Mouse (Mus musculus) heart, postnatal 25 days (tissue): ENCODE data around the gene Hivep2. TPM values are rescaled to one million over a fixed set of nuclear protein-coding genes. Genes with fewer than 3 reads are reported as not detected.

Source experiments
- DNase-seq: peaks from one replicate; pipeline ENCODE4 v3.0.0; 2022; ENCODE audit warnings: low spot score
- intact Hi-C: fragments of 180-260 bp; cut with DNase I; formaldehyde crosslinking; loops from one replicate; pipeline ENCODE4 v1.15.1; 2025
- total RNA-seq, 2 experiments: library from RNA; stranded (reverse); gene quantifications; 2 replicates each; pipeline ENCODE4 v1.2.3; 2021

The Hivep2 gene
- total RNA-seq, 2 experiments from 2014 or later = 17.8 to 28.8 TPM

DNA sequence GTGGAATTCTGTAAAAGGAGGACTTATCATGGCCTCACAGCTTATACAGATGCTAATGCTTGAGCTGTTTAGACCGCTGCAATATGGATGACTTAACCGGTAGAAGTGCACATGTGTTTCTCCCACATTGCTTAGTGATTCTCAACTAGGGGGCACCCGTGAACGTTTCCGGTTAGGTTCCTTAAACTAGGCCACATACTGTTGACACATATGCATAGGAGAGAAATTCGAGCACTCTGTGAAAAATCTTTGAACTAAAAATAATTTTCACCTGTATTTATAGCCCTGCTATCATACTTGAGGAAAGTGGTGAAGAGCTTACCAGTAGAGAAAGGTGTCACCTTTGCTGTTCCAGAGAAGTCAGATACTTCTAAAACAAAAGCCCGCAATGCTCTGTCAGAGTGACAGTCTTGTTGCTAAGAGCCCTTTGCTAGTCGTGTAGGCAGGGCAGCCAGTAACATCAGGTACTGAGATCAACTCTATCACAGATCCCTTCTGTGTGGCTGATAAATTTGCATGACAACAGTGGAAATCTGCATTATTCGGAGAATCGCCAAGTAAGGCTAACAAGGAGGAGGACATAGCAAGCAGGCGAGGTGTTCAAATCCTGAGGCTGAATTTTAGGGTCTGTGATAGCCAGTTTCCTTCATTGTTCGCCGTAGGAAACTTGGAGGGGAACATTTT is 50.6 kb downstream of the Hivep2 start:
- intact Hi-C loops = loop anchor here (5.0 kb wide), 1 partner anchor 41 kb away; no protein-coding TSS in a partner anchor
- no peak for DNase-seq

DNA sequence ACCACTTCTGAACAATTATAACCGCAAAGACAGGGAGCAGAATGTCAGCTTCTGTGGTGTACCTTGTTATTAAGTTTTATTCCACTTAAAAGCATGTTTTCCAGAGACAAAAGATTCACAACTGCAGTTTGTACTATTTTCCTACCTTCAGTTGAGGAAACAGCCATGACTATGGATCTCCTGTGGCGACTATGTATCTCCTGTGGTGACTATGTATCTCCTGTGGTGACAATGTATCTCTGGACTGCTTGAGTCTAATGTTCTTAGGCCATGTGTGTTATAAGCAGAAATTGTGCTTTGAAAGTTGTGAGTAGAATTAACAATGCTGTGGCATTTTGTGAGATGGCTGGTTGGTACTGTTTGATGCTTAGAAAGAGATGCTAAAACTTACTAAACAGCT is 51.5 kb downstream of the Hivep2 start:
- intact Hi-C loops = loop anchor here (5.0 kb wide), 1 partner anchor 40 kb away; no protein-coding TSS in a partner anchor
- DNase-seq = no peak

DNA sequence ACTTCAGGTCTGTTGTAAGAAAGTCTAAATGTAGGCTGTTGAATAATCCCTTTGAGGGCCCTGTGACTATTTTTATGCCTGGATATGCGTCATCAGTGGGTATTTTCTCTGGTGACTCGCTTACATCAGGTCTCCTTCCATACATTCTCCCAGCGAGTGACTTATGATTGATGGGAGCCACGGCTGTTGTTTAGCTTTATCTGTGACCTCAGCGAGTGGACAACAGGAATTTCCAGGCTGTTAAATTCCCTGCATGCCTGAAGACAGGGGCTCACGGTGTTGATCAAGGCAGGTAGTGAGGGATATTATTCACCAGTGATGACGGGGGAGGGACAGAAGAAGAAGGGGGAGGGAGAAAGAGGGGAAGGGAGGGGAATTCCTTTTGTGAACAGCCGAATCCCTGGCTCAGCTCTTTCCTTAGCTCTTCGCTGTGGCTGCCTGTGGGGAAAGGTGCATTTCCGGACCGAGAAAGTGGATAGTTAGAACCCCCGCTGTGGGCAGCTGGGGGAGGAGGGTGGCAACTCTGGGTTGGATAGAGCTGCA is 52.0 kb downstream of the Hivep2 start:
- intact Hi-C loops = loop anchor here (2.0 to 5.0 kb wide), 2 partner anchors 39 to 51 kb away; partner anchors contain the start of gene Hivep2
- DNase-seq = no peak

DNA sequence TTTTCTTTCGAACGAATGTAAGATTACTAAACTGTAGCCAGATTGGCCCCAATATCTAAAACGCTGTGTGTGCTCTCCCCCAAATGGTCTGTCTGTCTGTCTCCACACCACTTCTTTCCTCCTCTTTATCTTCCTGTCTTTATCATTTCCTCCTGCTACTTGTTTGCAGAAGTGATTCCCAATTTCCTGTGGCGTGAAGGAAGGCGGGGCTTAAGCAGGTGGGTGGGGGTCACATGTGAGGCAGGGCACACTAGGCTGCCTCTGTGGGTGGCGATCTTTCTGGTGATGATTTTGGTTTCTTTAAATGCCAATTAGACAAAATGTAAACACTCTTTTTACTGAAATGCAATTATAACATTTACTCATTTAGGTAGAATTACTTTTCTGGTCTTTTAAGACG is 52.8 kb downstream of the Hivep2 start:
- intact Hi-C loops = loop anchor here (2.0 to 5.0 kb wide), 2 partner anchors 39 to 52 kb away; partner anchors contain the start of gene Hivep2
- no peak for DNase-seq

DNA sequence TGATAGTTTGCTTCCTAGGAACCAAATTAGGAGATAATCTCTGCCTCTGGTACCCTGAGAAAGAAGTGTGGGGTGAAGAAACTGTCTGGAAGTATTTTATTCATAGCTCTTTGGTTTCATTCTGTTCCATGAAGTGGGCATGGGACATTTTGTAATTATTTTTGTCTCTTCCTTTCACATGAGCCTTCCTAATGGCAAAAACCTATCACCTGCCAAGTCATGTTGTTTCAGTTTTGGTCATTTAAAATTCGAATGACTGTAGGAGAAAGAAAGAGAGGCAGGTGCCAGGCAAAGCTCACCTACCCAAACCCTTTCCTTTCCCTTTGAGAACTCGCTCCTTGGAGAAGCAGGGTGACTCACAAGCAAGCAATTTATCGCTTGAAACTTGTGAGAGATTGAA is 53.3 kb downstream of the Hivep2 start:
- intact Hi-C loops = loop anchor here (2.0 to 5.0 kb wide), 2 partner anchors 38 to 52 kb away; partner anchors contain the start of gene Hivep2

DNA sequence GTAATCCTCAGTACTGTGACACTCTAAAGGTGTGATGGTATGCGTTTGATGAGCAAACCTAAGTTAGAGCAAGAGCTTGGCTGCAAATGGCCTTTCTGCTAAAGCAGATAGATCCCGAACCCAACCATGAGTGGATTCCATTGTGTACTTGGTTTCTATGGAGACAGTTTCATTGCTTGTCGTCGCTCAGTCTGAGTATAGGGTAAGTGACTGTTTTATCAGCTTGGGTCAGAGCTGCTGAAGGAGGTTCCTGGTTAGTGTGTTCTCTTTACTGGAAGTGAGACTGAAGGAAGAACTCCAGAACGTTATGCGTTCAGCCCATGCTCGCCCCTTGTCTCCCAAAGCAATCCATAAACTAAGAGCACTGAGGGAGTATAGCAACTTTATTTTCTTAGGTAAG is 54.4 kb downstream of the Hivep2 start:
- DNase-seq = no peak
- intact Hi-C loops = no loop called here

More for the DNA sequence above, 53.3 kb downstream of the Hivep2 start:
- no peak for DNase-seq

DNA sequence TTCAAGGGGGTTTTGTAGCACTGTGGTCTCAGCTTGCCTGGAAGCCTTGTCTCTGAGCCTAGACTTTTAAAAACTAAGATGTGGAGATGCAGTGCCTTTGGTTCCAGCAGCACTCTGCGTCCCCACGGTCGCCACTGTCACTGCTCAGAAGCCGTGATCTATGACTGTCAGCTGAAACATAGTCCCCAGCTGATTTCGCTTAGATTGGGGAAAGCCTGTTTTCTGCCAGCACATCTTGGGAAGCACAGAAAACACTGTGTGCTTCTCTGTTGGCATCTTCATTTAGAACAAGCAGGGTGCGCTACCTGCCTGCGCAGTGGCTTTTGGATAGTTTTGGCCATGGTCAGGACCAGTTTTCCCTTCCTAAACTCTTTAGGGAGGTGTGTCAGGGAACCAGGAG is 59.1 kb downstream of the Hivep2 start:
- no peak for DNase-seq
- intact Hi-C loops = no loop called here

DNA sequence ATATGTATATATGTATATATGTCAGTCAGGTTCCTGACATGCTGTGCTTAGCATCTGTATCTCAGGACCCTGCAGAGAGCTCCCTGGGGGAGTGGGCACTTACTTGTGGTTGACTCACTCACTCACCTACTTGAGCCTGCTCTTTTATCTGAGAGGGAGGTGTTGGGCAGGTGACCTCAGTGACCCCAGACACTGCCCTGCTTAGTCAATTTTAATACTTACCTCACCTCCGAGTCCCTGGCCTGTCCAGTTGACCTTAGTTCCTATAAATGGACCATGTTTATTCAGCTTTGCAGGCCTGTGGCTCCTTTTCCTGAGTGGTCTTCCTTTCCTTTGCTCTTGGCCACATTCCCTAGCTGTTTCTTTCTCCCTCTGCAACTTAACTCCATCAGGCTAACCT is 61.9 kb downstream of the Hivep2 start:
- no peak for DNase-seq
- intact Hi-C loops = no loop called here

DNA sequence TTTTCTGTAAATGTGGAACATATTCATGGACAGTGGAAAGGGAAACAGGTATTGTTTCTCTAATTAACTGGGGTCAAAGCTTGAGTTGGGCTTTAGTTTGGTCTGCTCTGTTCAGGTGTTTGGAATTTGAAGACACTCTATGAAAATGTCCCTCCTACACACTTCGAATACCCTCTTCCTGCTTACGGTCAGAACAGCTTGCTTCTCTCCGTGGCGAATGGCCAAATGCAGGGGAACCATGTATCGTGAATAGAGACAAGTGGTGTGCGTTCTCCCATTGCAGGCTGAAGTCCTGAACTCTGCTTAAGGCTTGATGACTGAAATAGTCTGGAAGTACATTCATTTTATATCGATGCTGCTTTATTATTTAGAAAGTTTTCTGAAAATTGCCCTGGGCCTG is 63.1 kb downstream of the Hivep2 start:
- no peak for DNase-seq
- intact Hi-C loops = no loop called here

DNA sequence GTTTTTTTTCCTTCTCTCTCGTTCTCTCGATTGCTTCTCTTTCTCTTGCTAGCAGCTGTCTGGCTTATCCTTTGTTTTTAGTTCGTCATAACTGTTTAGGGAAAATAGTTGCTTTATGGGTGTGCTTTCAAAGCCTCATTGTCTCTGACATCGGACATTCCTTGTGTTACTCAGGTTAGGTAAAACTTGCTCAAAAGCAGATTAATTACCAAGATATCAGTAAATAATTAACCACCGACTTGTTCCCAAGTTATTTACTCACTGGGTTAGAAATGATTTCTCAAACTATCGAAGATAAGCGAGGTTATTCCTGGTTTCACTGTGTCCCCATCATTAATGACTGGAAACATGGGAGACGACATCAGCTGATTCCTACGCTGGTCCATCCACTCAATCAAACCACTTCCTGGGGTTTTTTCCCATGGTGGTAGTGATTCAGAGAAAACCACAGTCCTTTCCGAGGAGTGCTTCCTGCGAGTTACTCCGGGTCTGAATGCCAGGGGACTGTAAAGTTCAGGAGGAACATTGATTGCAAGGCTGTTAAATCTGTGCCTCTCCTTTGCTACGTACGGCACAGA is 64.7 kb downstream of the Hivep2 start:
- intact Hi-C loops = no loop called here
- DNase-seq = no peak

DNA sequence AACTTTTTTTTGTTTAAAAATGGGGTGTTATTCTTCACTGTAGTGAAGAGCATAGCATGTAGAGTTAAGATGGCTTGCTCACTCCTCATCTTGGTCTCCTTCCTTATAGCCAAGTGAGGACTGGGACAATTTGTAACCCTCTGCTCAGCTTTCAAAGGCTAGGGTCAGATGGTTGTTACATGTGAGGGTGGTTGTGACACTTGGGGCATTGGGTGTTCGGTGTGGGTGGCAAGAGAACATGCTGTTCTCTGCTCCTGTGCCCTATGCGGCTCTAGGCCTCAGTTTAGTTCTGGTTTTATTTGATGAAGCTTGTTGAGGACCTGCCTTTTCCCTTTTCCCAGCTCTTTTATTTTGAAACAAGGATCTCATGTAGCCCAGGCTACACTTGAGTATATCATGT is 66.7 kb downstream of the Hivep2 start:
- DNase-seq = no peak
- intact Hi-C loops = no loop called here

DNA sequence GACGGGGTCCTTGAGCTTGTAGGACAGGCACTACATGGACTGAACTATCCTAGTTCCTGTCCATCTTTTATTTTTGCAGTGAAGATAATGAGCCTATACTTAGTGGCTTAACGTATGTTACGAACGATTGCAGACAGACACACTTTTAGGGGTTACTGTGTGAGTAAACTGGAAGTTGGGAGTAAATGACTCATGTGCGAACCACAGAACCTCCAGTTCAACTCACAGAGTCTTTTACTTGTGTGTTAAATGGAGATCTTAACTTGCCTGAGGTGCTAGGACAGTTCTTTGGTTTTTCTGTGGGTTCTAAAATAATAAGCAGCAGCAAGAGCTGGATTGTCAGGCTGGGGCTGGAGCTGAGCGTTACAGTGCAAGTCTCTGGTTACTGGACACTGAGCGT is 68.2 kb downstream of the Hivep2 start:
- intact Hi-C loops = no loop called here
- no peak for DNase-seq

DNA sequence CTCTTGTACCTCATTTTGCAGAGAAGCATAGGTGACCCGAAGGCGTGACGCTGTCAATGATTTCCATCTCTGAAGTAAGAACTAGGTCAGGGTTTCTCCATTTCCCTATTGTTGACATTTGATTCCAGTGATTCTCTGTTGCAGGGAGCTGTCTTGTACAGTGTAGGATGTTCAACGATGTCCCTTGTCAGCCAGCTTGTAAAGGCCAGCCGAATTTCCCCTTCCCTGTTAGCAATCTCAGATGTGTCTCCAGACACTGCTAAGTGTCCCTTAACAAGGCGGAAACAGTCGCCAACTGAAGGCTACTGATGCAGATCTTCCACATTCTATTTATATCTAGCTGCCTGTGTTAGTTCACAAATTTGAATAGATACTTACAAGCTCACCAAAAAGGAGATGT is 68.9 kb downstream of the Hivep2 start:
- intact Hi-C loops = no loop called here
- no peak for DNase-seq

DNA sequence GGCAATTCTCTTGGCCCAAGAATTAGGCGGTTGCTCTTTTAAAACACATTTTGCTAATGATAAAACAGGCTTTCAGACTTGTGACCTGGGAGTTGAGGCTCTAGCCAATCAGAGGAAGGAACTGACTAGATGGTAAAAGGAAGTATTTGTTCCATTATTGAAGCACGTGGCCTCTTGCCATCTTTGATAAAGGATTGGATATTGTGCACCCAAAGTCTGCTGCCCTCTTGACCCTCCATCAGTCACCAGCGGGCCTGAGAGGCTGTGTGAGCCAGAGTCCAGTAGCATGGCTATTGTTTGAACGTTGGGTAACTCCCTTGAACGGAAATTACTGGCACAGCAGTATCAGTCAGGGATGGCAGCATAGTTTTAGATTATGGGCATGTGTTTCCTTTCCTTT is 69.7 kb downstream of the Hivep2 start:
- no peak for DNase-seq
- intact Hi-C loops = no loop called here

DNA sequence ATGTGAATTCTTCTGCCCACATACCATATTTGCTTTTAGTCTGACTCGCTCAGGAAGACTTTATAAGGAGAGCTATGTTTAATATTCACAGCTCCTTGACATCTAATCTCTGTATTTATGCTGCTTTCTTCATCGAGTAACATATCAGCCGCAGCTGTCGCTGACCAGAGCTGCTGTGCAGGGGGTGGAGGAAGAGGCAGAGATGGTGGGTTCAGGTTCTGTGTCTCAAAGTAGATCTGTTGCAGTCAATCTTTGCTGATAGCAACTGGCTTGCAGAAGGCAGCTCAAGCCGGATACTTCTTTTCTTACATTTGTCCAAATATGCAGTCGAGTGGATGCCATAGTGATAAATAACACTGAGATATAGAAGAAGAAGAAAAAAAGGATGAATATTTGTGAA is 70.6 kb downstream of the Hivep2 start:
- DNase-seq = no peak
- intact Hi-C loops = no loop called here

DNA sequence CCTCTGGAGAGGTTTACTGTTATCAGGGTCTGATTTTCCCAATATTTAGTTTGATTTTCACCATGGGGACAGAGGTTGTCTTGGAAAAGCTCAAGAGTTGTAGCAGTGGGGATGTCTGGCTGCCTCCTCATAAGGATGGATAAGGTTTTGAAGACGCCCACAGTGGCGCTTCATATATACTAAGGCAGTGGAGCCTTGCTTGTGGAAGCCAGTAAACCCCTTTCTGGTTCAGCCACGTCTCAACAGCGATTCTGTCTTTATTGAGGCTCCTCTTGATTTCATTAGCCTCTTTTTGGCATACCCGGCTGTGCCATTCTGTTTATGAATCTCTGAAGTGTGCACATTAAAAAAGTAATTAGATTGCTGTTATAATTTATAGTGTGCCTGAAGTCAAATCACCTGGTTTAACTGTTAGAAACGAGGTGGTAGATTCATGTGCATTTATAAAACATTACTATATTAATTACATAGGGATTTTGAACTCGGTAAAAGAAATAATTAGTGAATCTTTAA is 72.2 kb downstream of the Hivep2 start:
- no peak for DNase-seq
- intact Hi-C loops = no loop called here

DNA sequence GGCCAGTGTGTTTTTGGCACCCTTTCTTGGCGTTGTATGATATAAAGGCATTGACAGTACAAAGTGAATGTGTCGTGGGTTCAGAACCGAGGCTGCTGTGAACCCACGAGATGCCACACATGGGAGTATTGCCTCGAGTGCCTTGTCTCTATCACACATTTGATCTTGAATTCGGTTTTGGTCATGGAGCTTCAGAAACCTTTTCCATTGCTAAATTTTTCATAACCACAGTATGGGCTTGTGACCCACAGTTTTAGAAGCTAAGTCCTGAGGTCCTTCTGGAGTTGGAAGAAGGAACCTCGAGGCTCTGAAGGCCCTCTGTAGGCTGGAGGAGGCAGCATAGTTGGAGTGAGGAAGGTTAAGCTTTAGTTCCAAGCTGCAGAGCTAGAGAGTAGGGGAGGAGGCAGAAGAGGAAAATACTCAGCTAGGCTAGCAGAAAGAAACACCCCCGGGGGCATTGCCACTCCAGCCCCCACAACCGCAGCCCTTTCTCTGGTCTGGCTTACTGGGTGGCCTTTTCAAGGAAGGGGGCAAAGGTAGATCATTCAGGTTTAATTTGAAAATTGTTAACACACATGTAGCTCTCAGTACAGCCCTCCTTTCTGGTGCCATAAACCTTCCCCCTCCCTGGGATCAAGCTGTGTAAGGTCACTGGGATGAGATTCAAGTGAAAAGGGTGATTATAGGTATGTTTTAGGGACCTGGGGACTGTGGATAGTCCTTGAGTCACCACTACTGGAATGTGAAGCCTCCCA is 75.0 kb downstream of the Hivep2 start:
- intact Hi-C loops = no loop called here
- no peak for DNase-seq

DNA sequence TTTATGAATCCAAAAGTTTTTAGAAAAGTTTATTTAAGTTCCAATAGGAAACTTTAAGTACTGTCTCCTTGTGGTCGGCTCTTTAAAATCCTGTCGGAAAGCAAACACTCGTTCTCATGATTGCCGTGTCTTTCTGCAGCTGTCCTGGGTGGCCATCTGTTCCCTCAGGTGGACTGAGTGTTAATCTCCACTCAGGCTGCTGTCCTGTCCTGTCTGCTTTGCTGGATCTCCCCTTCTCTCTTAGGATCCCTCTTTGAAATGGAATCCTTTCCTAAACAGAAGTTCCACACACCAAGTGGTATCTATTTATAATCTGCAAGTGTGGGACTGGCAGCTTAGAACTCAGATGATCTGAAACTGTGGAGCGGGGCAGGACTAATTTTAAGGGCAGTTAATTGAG is 75.7 kb downstream of the Hivep2 start:
- intact Hi-C loops = no loop called here
- DNase-seq = no peak

DNA sequence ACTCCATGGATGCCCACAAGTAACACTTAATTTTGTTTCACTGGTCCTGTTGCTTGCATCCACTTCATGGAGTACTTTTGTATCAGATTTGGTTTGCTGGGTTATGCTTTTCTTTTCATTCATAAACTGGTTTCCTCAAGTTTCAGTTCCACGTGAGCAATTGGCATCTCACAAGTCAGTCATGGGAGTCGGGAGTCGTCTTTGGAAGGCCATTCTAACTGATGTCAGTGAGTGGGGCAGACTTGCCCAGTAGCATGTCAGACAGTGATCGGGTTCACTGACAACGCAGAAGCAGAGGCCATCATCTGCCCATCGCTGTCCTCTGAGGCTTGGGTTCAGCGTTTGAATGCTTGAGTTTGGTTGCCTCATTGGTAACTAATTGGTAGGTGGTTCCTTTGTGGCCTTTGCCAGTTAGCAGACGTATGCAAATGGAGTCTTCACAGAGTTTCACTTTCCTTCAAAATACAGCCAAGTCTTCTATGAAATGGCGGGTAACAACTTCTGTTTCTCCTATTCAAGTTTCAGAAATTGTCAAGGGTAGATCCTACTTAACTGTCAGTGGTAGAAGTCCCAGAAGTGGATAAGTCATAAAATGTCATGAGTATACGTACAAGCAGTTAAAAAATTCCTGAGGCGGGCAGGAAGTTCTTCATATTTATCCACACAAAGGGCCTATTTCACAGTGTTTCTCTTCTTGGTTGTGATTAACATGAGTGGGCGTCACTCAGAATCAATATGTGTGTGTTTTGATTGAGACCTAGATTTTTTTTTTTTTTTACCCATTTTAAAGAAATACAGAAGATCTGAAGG is 76.9 kb downstream of the Hivep2 start:
- intact Hi-C loops = no loop called here

DNA sequence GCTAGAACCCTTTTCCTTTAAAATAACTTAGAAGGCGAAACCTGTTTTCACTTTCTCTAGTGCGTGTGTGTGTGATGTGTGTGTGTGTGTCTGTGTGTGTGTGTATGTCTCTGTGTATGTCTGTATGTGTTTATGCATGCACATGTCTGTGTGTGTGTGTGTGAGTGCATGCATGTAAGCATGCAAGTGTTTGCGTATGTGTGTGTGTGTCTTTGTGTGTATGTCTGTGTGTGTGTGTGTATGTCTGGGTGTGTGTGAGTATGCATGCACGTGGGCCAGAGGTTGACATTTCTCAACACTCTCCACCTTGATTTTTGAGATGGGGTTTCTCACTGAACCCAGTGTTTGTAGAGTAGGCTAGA is 77.5 kb downstream of the Hivep2 start:
- no peak for DNase-seq
- intact Hi-C loops = no loop called here

More for the DNA sequence above, 76.9 kb downstream of the Hivep2 start:
- no peak for DNase-seq
